Mouse (Mus musculus) gastrocnemius, postnatal 10 days (tissue): ENCODE measurements around the gene Krt2. TPM values are rescaled to one million over a fixed set of nuclear protein-coding genes. Genes with fewer than 3 reads are reported as not detected.

Source experiments
- DNase-seq: peaks from one replicate; pipeline ENCODE4 v3.0.0; 2021; ENCODE audit warnings: mixed read lengths
- long read RNA-seq, 2 experiments: library from polyadenylated mRNA; stranded (forward); transcript quantifications; one replicate each; pipeline ENCODE4 v2.0.0; 2021
- total RNA-seq, 2 experiments: library from RNA; stranded (reverse); gene quantifications; 2 replicates each; pipeline ENCODE4 v1.2.3; 2021

Gene Krt2
- total RNA-seq, result not detected
- long read RNA-seq, experiment 1, result 0 reads
- long read RNA-seq, experiment 2, result 0 reads

DNA sequence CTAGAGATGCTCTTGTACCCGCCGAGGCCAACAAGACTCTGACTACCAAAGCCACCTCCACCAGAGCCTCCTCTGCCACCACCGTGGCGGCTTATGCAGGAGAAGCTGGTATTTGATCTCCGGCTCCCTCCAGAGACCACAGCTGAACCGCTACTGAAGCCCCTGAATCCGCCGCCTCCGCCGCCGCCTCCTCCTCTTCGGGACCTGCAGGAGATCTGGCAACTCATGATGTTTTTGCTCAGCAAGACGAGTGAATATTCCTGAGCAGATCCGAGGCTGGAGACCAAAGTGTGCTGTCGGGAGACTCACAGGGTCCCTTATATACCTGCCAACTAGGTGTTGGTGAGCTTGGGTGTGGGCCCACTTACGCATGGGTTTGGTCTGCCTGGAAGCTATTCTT is at the start of gene Krt2:
Gene Krt2 (minus strand): TSS at position 295 of the 400 bp plus-strand sequence.
- no peak for DNase-seq

- DNase-seq, result no peak
Observed at GRCm38 (mm10) chr15:101866754-101867153, 48.8 kb upstream of the Krt2 start.

DNA sequence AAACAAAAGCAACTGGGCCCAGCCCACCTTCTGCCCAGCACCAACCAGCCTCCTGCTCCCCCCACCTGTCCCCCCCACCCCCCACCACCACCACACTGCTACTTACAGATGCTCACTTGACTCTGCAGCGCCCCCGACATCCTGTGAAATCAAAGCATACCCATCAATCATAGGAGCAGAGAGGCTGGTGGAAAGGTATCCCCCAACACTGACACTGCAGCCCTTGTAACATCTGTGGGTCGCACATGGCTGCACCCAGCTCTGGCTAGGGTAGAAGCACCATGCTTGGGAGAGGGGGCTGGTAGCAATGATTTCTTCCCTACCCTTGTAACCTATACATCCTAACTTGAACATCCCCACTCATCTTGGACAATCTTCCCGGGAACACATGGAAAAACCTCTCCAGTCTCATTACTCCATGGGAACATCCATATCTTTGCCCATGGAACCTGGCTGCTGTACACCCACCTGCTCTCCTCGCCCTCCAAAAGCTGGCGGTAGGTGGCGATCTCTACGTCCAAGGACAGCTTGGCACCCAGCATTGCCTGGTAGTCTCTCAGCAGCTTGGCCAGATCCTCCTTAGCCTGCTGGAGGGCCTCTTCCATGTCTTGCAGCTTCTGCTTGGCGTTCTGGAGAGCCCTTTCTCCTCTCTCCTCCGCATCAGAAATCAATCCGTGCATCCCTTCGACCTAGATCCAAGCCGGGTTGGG is 42.6 kb upstream of the Krt2 start:
- DNase-seq, result no peak

DNA sequence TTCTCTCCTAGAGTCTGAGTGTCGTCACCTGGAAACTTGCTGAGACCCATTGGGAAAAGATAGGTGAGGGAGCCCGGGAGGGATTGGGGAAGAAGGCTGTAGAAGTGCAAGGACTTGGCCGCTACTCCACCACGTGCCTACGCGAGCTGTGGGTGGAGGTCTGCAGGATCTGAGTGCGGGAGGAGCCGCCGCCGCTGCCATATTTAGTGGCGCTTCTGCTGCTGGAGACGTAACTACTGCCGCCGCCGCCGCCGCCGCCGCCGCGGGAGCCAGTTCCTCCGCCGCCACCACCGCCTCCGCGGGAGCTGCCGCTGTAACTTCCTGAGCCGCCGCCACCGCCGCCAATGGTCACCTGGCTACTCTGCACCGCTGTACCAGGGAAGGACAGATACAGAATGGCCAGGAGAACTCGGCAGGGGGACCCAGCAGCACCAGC is 41.8 kb upstream of the Krt2 start:
- peak; percentile 28 for DNase-seq

- no peak for DNase-seq
Observed at GRCm38 (mm10) chr15:101858673-101859425, 40.9 kb upstream of the Krt2 start.

DNA sequence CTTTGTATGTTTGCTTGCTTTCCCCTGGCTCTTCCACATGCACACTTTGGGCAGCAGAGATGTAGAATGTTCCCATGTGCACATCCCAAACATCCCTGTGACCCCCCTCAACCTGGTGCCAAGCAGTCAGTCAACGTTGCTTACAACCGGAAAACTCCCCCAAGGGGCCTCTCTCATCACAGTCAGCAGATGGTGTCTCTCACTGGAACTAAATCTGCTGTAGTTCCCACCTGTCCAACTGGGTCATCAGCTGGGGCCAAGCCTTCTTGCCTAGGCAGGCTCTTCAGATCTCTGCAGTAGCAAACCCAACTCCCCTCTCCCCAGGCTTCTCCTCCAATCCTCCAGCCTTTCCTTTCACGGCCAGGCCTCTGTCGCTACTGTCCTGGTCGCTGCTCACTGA is 38.7 kb upstream of the Krt2 start:
- no peak for DNase-seq

DNA sequence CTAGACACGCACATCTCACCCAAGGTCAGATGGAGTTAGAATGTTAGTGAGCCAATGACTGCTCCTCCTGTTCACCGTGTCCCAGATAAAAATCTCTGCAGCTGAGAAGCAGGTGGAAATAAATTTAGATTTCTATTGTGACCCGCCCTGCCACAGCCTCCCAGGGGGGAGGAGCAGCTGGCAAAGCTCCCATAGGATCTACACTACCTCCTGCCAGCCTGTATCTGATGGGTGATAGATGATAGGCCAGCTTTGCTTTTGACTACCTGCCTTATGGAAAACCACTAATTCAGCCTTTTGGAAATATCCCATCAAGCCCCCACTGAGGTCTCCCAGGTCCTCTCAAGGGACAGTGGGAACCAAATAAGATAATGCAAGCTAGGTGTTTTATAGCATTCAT is 37.8 kb upstream of the Krt2 start:
- no peak for DNase-seq

DNA sequence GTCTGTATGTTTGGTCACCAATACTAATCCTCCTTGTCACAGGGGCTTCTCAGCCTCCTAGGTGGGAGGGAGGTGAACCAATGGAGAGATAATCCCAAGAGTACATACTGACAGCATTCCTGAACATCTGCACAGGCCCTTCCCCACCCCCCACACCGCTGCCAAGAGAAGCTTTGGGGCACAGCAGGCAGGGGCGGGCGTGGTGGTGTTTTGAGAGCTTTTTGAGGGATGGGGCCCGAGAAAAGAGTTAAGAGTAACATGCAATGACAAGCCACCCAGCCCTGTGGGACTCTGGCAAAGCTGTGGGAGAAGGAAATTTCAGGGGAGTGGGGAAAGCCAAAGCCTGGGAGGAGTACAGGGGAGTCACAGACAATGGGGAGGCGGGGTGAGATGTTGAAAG is 36.3 kb upstream of the Krt2 start:
- DNase-seq, result no peak

- DNase-seq, result no peak
Observed at GRCm38 (mm10) chr15:101852571-101852970, 34.6 kb upstream of the Krt2 start.

DNA sequence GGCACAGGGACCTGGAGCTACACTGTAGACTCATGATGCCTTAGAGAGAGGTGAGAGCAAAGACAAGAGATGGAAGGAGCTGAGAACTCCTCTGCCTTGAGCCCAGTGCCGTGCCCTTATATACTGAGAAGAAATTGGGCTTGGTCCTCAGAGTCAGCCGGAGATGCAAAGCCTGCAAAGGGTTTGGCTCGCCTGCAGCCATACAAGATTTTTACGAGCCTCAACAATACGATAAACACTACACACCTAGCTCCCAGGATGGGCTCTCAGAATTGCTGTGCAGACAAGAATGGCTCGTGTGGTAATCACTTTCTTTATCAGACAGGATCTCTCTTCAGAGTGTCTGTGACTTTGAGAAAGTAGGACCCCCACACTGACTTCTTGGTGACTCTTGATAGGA is 32.7 kb upstream of the Krt2 start, which contains the start of gene Krt1:
Gene Krt1 (minus strand): TSS at position 101 of the 400 bp plus-strand sequence.
- no peak for DNase-seq

- DNase-seq, result peak; percentile 41
Observed at GRCm38 (mm10) chr15:101845971-101846403, 28.0 kb upstream of the Krt2 start.

DNA sequence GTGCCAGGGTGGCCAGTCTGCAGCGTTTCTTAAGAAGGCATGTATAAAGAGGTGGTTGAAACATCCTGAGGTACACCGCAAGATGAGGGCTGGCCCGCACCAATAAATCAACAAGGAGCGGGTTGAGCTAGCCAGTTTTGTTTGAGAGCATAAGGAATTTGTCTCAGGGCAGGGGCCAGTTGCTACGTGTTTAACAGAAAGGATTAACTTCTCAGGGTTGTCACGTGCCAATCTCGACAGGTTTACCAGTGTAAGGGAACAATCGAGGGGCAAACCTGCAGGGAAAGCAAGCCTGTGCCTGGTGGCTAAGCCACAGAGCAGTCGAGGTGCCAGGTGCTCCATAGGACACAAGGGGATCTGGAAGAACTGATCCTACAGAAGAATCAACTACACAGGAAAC is 25.2 kb upstream of the Krt2 start:
- DNase-seq, result no peak

- DNase-seq, result no peak
Observed at GRCm38 (mm10) chr15:101834784-101835328, 16.9 kb upstream of the Krt2 start.

DNA sequence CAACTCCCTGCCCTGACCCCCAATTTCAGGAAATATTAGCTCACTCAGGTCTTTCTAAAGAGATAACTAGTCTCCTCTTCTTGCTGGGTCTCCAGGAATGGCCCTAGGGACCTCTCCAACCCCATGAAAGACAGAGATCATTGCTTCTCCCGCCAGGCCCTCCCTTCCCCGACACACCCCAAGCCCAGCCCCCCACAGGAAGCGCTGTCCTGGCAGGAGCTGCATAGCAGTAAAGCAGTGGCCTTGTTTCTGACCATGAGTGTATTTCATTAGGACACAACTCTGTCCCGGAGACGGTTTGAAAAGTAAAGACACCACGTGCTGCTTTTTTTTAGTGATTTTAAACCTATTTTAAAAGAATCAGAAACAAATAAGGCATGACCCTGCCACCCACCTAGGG is 15.2 kb upstream of the Krt2 start:
- DNase-seq, result no peak

GRCm38 (mm10) chr15:101829441-101829840 is 11.5 kb upstream of the Krt2 start:
- no peak for DNase-seq

DNA sequence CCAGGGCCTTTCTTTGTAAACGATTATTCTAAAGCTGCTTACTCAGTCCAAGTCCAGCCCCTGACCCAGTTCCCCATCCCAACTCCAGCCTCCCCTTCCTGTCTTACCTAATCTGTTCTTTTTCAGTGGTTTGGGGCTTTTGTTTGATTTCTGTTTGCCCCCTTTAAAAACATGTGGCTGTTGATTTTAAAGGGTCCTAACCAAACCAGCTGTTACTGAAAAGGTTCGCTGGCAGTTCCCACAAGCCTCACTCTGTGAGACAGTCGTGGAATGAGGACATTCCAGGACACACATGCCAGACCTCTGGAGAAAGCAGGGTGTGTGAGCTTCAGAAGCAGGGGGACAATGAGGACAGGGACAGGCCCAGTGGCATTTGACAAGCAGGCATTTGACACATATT is 3.8 kb upstream of the Krt2 start:
- no peak for DNase-seq

DNA sequence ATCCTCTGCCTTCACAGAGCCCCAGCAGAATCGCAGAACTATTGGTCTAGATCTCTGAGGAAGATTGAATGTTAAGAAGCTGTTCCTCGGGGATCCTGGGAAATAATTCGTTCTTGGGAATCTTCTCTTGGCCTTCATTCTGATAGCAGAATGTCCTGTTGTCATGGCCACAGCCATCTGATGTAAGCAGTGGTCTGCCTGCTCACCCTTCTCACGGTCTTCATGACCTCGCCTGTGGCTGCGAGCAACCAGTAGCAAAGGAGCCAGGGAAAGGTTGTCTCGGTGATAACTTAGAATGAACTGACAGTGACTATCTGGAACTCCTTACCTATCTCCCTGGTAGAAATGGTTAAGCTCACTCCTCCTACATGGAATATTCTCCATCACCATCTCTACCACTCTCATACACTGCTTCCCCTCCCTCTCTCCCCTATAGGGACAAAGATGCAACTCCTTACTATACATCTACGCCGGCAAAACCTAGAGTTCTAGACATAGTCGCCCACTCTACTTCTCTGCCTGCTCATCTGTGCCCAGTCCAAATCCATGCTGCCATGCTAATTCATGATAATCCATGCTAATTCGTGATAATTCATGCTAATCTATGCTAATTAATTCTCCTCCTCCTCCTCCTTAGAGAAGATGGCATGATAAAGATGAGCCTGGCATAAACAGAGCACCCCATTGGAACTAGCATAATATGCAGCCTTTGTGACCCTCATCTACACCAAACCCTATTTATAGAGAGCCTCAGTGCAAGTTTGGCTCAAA is 14.7 kb downstream of the Krt2 start:
- DNase-seq, result no peak

DNA sequence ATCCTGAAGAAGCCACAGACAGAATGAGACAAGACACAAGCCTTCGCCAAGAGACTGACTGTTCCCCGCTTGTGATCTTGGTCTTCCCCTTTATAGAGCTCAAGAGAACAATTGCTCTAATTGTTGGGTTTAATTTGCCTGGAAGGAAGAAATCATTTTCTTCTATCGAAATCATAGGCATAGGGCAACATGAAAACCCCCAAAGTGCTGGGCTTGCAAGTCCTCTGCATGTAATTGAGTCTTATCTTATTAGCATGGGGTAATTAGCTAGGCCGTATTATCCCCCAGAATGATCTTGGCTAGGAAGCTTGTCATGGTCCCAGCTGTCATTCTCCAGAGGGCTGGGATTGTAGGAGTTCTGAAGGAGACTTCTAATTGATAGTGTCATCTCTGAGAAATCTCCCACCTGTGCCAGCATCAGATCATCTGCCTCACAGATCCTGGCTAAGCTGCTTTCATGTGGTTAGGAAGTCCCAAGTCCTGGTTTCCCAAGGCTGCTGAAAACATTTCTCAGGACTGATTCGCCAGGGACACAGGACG is 15.6 kb downstream of the Krt2 start, which contains the start of gene Krt73:
Gene Krt73 (minus strand): TSS at position 51 of the 540 bp plus-strand sequence.
- no peak for DNase-seq

DNA sequence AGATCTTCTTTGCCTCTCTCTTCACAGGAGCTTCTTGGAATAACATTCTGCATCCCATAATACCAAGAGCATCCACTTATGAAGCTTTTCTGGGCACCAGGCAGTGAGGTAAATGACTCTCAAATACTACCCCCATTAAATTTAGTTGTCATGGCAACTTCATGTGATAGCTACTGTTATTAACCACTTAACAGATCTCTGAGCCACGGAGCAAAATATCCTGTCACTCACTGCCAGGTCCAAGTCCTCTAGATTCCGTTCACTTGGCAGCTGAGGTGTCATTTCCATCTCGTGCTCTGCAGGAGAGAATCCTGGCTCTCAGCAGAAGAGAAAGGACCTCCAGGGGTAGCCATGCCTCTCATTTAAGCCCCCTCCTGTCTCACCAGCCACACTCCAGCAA is 27.1 kb downstream of the Krt2 start:
- no peak for DNase-seq

DNA sequence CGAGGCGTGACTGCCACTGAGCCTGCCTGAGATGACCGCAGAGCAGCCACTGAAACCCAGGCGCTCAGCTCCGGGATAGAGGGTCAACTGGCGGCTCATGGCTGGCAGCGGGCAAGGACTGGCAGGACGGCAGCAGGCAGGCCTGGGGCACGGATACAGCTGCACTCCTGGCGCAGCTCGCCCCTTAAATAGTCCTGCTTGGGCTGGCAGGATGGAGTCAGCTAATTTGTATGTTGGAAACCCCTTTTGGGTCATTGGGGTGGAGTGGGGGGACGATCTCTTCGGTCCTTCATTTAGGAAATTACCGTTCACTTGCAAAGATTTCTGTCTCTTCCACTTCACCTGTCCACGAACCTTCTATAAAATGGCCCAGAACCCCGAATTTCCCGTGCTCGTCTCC is 31.6 kb downstream of the Krt2 start, which contains the start of gene Krt72:
Gene Krt72 (minus strand): TSS at position 101 of the 400 bp plus-strand sequence.
- no peak for DNase-seq

- DNase-seq, result no peak
Observed at GRCm38 (mm10) chr15:101773420-101773819, 44.5 kb downstream of the Krt2 start.

DNA sequence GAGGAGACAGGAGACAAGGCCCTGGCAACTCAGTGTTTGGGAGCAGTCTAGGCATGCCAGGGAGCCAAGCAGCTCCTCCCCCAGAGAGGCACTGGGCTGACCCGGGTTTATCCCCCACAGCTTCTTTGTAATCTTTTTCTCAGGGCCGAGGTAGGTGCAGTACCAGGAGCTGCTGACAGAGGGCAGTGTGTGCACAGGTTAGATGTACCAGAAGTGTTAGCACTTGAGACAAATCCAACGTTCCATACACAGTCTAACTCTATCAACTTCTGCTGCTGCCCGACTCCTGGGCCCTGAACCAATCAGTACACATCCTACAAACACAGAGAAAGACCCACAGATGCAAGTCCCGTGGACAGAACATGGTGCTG is 45.3 kb downstream of the Krt2 start:
- DNase-seq, result peak; percentile 87
